Mouse (Mus musculus): ENCODE measurements around the gene Ghdc. TPM values are rescaled to one million over a fixed set of nuclear protein-coding genes. Genes with fewer than 3 reads are reported as not detected.

Gene Ghdc
- polyA plus RNA-seq, 1 experiment, result 7.7 TPM

GRCm38 (mm10) chr11:100781763-100782475 is 11.2 kb upstream of the Ghdc start:
- no peak for DNase-seq (ENCODE audit: low read depth)
- no peak for TF ChIP-seq CTCF (IDR thresholded peaks at IDR 0.05; ENCODE audit: borderline replicate concordance, extremely low read depth, insufficient read depth, insufficient read length)
- TF ChIP-seq POLR2A (IDR thresholded peaks at IDR 0.05; ENCODE audit: borderline replicate concordance, extremely low read depth, insufficient read depth, insufficient read length, poor library complexity, severe bottlenecking), result no peak

GRCm38 (mm10) chr11:100780247-100780646 is 9.5 kb upstream of the Ghdc start:
- DNase-seq (ENCODE audit: low read depth), result no peak
- TF ChIP-seq POLR2A (IDR thresholded peaks at IDR 0.05; ENCODE audit: borderline replicate concordance, extremely low read depth, insufficient read depth, insufficient read length, poor library complexity, severe bottlenecking) (no peak), CTCF (IDR thresholded peaks at IDR 0.05; ENCODE audit: borderline replicate concordance, extremely low read depth, insufficient read depth, insufficient read length) (no peak)

GRCm38 (mm10) chr11:100778069-100778468 is 7.3 kb upstream of the Ghdc start:
- DNase-seq (ENCODE audit: low read depth), result no peak
- TF ChIP-seq POLR2A (IDR thresholded peaks at IDR 0.05; ENCODE audit: borderline replicate concordance, extremely low read depth, insufficient read depth, insufficient read length, poor library complexity, severe bottlenecking) (no peak), CTCF (IDR thresholded peaks at IDR 0.05; ENCODE audit: borderline replicate concordance, extremely low read depth, insufficient read depth, insufficient read length) (no peak)

GRCm38 (mm10) chr11:100775921-100776320 is 5.2 kb upstream of the Ghdc start:
- TF ChIP-seq CTCF (IDR thresholded peaks at IDR 0.05; ENCODE audit: borderline replicate concordance, extremely low read depth, insufficient read depth, insufficient read length), result no peak
- TF ChIP-seq POLR2A (IDR thresholded peaks at IDR 0.05; ENCODE audit: borderline replicate concordance, extremely low read depth, insufficient read depth, insufficient read length, poor library complexity, severe bottlenecking), result no peak
- no peak for DNase-seq (ENCODE audit: low read depth)

- no peak for TF ChIP-seq POLR2A (IDR thresholded peaks at IDR 0.05; ENCODE audit: borderline replicate concordance, extremely low read depth, insufficient read depth, insufficient read length, poor library complexity, severe bottlenecking)
- TF ChIP-seq CTCF (IDR thresholded peaks at IDR 0.05; ENCODE audit: borderline replicate concordance, extremely low read depth, insufficient read depth, insufficient read length), result no peak
- DNase-seq (ENCODE audit: low read depth), result no peak
These were observed 3.5 kb upstream of the Ghdc start for GRCm38 (mm10) chr11:100774261-100774660.

- TF ChIP-seq CTCF (IDR thresholded peaks at IDR 0.05; ENCODE audit: borderline replicate concordance, extremely low read depth, insufficient read depth, insufficient read length) (no peak), POLR2A (IDR thresholded peaks at IDR 0.05; ENCODE audit: borderline replicate concordance, extremely low read depth, insufficient read depth, insufficient read length, poor library complexity, severe bottlenecking) (no peak)
- no peak for DNase-seq (ENCODE audit: low read depth)
These were observed 777 bp downstream of the Ghdc start for GRCm38 (mm10) chr11:100769980-100770379.

- DNase-seq (ENCODE audit: low read depth), result no peak
- no peak for TF ChIP-seq POLR2A (IDR thresholded peaks at IDR 0.05; ENCODE audit: borderline replicate concordance, extremely low read depth, insufficient read depth, insufficient read length, poor library complexity, severe bottlenecking)
- TF ChIP-seq CTCF (IDR thresholded peaks at IDR 0.05; ENCODE audit: borderline replicate concordance, extremely low read depth, insufficient read depth, insufficient read length), result no peak
These were observed 2.9 kb downstream of the Ghdc start for GRCm38 (mm10) chr11:100767871-100768270.

- DNase-seq (ENCODE audit: low read depth), result no peak
- TF ChIP-seq POLR2A (IDR thresholded peaks at IDR 0.05; ENCODE audit: borderline replicate concordance, extremely low read depth, insufficient read depth, insufficient read length, poor library complexity, severe bottlenecking) (no peak), CTCF (IDR thresholded peaks at IDR 0.05; ENCODE audit: borderline replicate concordance, extremely low read depth, insufficient read depth, insufficient read length) (no peak)
These were observed 4.0 kb downstream of the Ghdc start for GRCm38 (mm10) chr11:100766726-100767125.

GRCm38 (mm10) chr11:100762831-100763230 is 7.9 kb downstream of the Ghdc start, which contains the start of gene Hcrt:
Gene Hcrt, minus strand, starts transcription at chr11:100762931.
- no peak for DNase-seq (ENCODE audit: low read depth)
- TF ChIP-seq POLR2A (IDR thresholded peaks at IDR 0.05; ENCODE audit: borderline replicate concordance, extremely low read depth, insufficient read depth, insufficient read length, poor library complexity, severe bottlenecking) (no peak), CTCF (IDR thresholded peaks at IDR 0.05; ENCODE audit: borderline replicate concordance, extremely low read depth, insufficient read depth, insufficient read length) (no peak)

- DNase-seq (ENCODE audit: low read depth), result peak; percentile 88
- TF ChIP-seq POLR2A (IDR thresholded peaks at IDR 0.05; ENCODE audit: borderline replicate concordance, extremely low read depth, insufficient read depth, insufficient read length, poor library complexity, severe bottlenecking) (no peak), CTCF (IDR thresholded peaks at IDR 0.05; ENCODE audit: borderline replicate concordance, extremely low read depth, insufficient read depth, insufficient read length) (peak; percentile 83)
These were observed 9.2 kb downstream of the Ghdc start for GRCm38 (mm10) chr11:100761547-100762045.

GRCm38 (mm10) chr11:100759611-100760233 is 11.0 kb downstream of the Ghdc start, which contains the start of gene Kcnh4:
Gene Kcnh4, minus strand, starts transcription at chr11:100759942.
- peak; percentile 87 for DNase-seq (ENCODE audit: low read depth)
- no peak for TF ChIP-seq POLR2A (IDR thresholded peaks at IDR 0.05; ENCODE audit: borderline replicate concordance, extremely low read depth, insufficient read depth, insufficient read length, poor library complexity, severe bottlenecking)
- TF ChIP-seq CTCF (IDR thresholded peaks at IDR 0.05; ENCODE audit: borderline replicate concordance, extremely low read depth, insufficient read depth, insufficient read length), result peak; percentile 29; the same call in 1 of the 2 replicates

All from brain, embryonic 14.5 days (tissue).